In the genomic region with DNA sequence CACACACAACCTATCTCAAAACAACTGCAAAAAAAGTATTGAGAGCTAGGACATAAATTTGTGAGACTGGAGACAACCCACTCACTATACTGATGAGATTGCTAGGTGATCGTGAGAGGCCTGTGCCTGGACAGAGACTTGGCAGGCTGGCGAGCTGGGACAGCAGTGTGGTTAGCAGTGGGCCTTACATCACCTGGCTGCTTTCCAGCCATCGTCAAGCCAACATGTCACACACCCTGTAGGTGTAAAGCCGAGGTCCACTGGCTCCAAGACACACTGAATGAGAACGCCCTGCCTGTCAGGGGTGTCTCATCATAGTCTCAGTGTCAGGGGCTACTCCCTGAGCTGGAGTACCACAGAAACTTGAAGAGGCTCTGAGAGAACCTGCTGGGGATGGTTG, we compare ENCODE assay signal across 23 mouse cellular contexts. TPM values are rescaled to one million over a fixed set of nuclear protein-coding genes. Genes with fewer than 3 reads are reported as not detected.
A peak's percentile ranks its signal among the peaks of the same experiment; 100 is the strongest.
DNase-seq lines count a peak whose midpoint lies in the region; ATAC-seq lines count a peak whose summit lies in the region.
"Had no signal": no experiment of that assay in that cellular context is flagged by ENCODE, and none has a peak within 500 bp of the region (broad histone marks: within the 10 kb centered on the region; RNA-seq: fewer than 3 reads in every experiment).

No protein-coding gene starts in this region.

- peaks cover 22% of the 10 kb centered on the region for H3K4me1 ChIP-seq in forebrain, embryonic 13.5 days
- peaks cover 20% of the 10 kb centered on the region for H3K4me1 ChIP-seq in forebrain, embryonic 16.5 days (replicated peaks; ENCODE audit: control insufficient read depth, insufficient read depth, low read length)

- H3K9me3 ChIP-seq in forebrain, embryonic 13.5 days (replicated peaks): peaks cover 8% of the 10 kb centered on the region
- H3K9me3 ChIP-seq in forebrain, embryonic 16.5 days (ENCODE audit: control insufficient read depth, low read length): no peaks in the 10 kb centered on the region
- H3K9me3 ChIP-seq: embryonic facial prominence, embryonic 10.5 days; G1E had no signal

- no peak overlapping the region for H3K4me3 ChIP-seq in forebrain, embryonic 13.5 days
- no peak overlapping the region for H3K4me3 ChIP-seq in forebrain, embryonic 16.5 days (replicated peaks; ENCODE audit: low read length)
- H3K4me3 ChIP-seq: embryonic facial prominence, embryonic 10.5 days; embryonic facial prominence, embryonic 12.5 days had no signal

- no peaks in the 10 kb centered on the region for H3K27me3 ChIP-seq in forebrain, embryonic 13.5 days
- no peaks in the 10 kb centered on the region for H3K27me3 ChIP-seq in forebrain, embryonic 16.5 days (replicated peaks; ENCODE audit: control insufficient read depth, insufficient read depth, low read length)
- H3K27me3 ChIP-seq: CH12.LX; embryonic facial prominence, embryonic 12.5 days had no signal

- H3K27ac ChIP-seq in forebrain, embryonic 13.5 days: no peak overlapping the region
- no peak overlapping the region for H3K27ac ChIP-seq in forebrain, embryonic 16.5 days (ENCODE audit: low read length)
- H3K27ac ChIP-seq: embryonic facial prominence, embryonic 10.5 days; embryonic facial prominence, embryonic 12.5 days had no signal

- WGBS in forebrain, embryonic 13.5 days: 66% methylated on average over 5 of the region's 5 CpGs
- 63% methylated on average over 5 of the region's 5 CpGs for WGBS in forebrain, embryonic 16.5 days

- no peaks in the 10 kb centered on the region for H3K36me3 ChIP-seq in forebrain, embryonic 13.5 days (ENCODE audit: poor library complexity, severe bottlenecking)
- no peaks in the 10 kb centered on the region for H3K36me3 ChIP-seq in forebrain, embryonic 16.5 days (ENCODE audit: control insufficient read depth, insufficient read depth)
- H3K36me3 ChIP-seq: embryonic facial prominence, embryonic 12.5 days had no signal

- DNase-seq in 3134 (ENCODE audit: extremely low read depth, insufficient read length, low spot score) (peak; percentile 51), NIH3T3 (ENCODE audit: low read depth) (peak; percentile 25)
- no peak for DNase-seq in retina, postnatal 1 day
- DNase-seq: adrenal gland, adult 2 months; adrenal gland, postnatal 10 days; adrenal gland, postnatal 25 days; B cell, adult 2 months; cerebellum, adult 11-12 months; cerebellum, adult 2 months; cerebellum, adult 9-10 months; cerebellum, postnatal 10 days; cerebellum, postnatal 25 days; forebrain, postnatal 0 days had no signal

- H3K4me2 ChIP-seq in forebrain, embryonic 13.5 days: no peak overlapping the region
- H3K4me2 ChIP-seq in forebrain, embryonic 16.5 days (ENCODE audit: low read length): no peak overlapping the region
- H3K4me2 ChIP-seq: embryonic facial prominence, embryonic 12.5 days had no signal

- no peak for ATAC-seq in forebrain, embryonic 13.5 days
- ATAC-seq in forebrain, embryonic 16.5 days: no peak
- ATAC-seq: CD4-positive, CD25-positive, alpha-beta regulatory T cell, adult 4 months; forebrain, embryonic 14.5 days; forebrain, postnatal 0 days had no signal

- peak overlapping the region; percentile 34; the same call in 1 of the 2 replicates for H3K9ac ChIP-seq in forebrain, embryonic 13.5 days
- no peak overlapping the region for H3K9ac ChIP-seq in forebrain, embryonic 16.5 days (replicated peaks; ENCODE audit: low read depth, low read length)
- H3K9ac ChIP-seq: embryonic facial prominence, embryonic 12.5 days; forebrain, postnatal 0 days had no signal

RNA-seq across cellular contexts. Expression of a gene that starts 1.8 kb away (rescaled TPM):
- not detected in 2 replicates for polyA plus RNA-seq in forebrain, embryonic 13.5 days (2015; fragmentation: Nextera tagmentation; extraction: Ambion mirVana)
- polyA plus RNA-seq in forebrain, embryonic 16.5 days (2015; fragmentation: Nextera tagmentation; extraction: Ambion mirVana): not detected in 2 replicates
- polyA plus RNA-seq: CD4-positive, CD25-positive, alpha-beta regulatory T cell, adult 4 months; cerebellum, adult 2 months; cortical plate, adult 2 months; embryonic facial prominence, embryonic 10.5 days; forebrain, embryonic 11.5 days; forebrain, embryonic 14.5 days; forebrain, postnatal 0 days; G1E had no signal

RNA-seq across cellular contexts. Expression of a gene that starts 3.2 kb away (rescaled TPM):
- polyA plus RNA-seq in forebrain, embryonic 13.5 days (2015; fragmentation: Nextera tagmentation; extraction: Ambion mirVana): 228 and 240 TPM in 2 replicates
- 222 and 241 TPM in 2 replicates for polyA plus RNA-seq in forebrain, embryonic 16.5 days (2015; fragmentation: Nextera tagmentation; extraction: Ambion mirVana)

RNA-seq across cellular contexts. Expression of a gene that starts 20.3 kb away (rescaled TPM):
- polyA plus RNA-seq in forebrain, embryonic 13.5 days (2015; fragmentation: Nextera tagmentation; extraction: Ambion mirVana): 253 and 286 TPM in 2 replicates
- 238 and 265 TPM in 2 replicates for polyA plus RNA-seq in forebrain, embryonic 16.5 days (2015; fragmentation: Nextera tagmentation; extraction: Ambion mirVana)

RNA-seq across cellular contexts. Expression of a gene that starts 22.2 kb away (rescaled TPM):
- 0.08 and 0.21 TPM in 2 replicates for polyA plus RNA-seq in forebrain, embryonic 13.5 days (2015; fragmentation: Nextera tagmentation; extraction: Ambion mirVana)
- polyA plus RNA-seq in forebrain, embryonic 16.5 days (2015; fragmentation: Nextera tagmentation; extraction: Ambion mirVana): 0.43 TPM in 1 of 2 replicates, not detected in the other
- polyA plus RNA-seq: CD4-positive, CD25-positive, alpha-beta regulatory T cell, adult 4 months; forebrain, embryonic 11.5 days; G1E had no signal

RNA-seq across cellular contexts. Expression of a gene that starts 28.7 kb away (rescaled TPM):
- 462 and 508 TPM in 2 replicates for polyA plus RNA-seq in forebrain, embryonic 13.5 days (2015; fragmentation: Nextera tagmentation; extraction: Ambion mirVana)
- 477 and 485 TPM in 2 replicates for polyA plus RNA-seq in forebrain, embryonic 16.5 days (2015; fragmentation: Nextera tagmentation; extraction: Ambion mirVana)
